Mouse (Mus musculus) midbrain, embryonic 13.5 days (tissue): ENCODE measurements around the gene Krt16. TPM values are rescaled to one million over a fixed set of nuclear protein-coding genes. Genes with fewer than 3 reads are reported as not detected.

ENCODE experiments used
- polyA plus RNA-seq: library from polyadenylated mRNA; unstranded; fragments of >200 nt; fragmentation: Nextera tagmentation; extraction: Ambion mirVana; gene quantifications from 2 replicates; pipeline ENCODE4 v1.2.1, GENCODE M21; 2015

Gene Krt16
- polyA plus RNA-seq, 1 experiment from 2014 or later = not detected

Other genes starting within 250 kb of the Krt16 start
- not detected in 2 replicates for gene Krt33a, start 232.7 kb downstream of the Krt16 start, polyA plus RNA-seq
- not detected in 2 replicates for gene Krt33b, start 219.0 kb downstream of the Krt16 start, polyA plus RNA-seq
- not detected in 2 replicates for gene Krt34, start 207.3 kb downstream of the Krt16 start, polyA plus RNA-seq
- gene Krt31, start 198.4 kb downstream of the Krt16 start, polyA plus RNA-seq = not detected in 2 replicates
- gene Krt32, start 160.7 kb downstream of the Krt16 start, polyA plus RNA-seq = not detected in 2 replicates
- gene Krt35, start 152.7 kb downstream of the Krt16 start, polyA plus RNA-seq = not detected in 2 replicates
- not detected in 2 replicates for gene Krt36, start 143.3 kb downstream of the Krt16 start, polyA plus RNA-seq
- gene Krt13, start 127.3 kb downstream of the Krt16 start, polyA plus RNA-seq = 0.22 TPM in 1 of 2 replicates, not detected in the other
- gene Krt15, start 113.0 kb downstream of the Krt16 start, polyA plus RNA-seq = 0.41 and 0.98 TPM in 2 replicates
- gene Krt19, start 100.2 kb downstream of the Krt16 start, polyA plus RNA-seq = 0.86 and 1.4 TPM in 2 replicates
- not detected in 2 replicates for gene Krt9, start 55.7 kb downstream of the Krt16 start, polyA plus RNA-seq
- 0.15 and 0.22 TPM in 2 replicates for gene Krt14, start 41.4 kb downstream of the Krt16 start, polyA plus RNA-seq
- not detected in 2 replicates for gene Krt17, start 12.1 kb upstream of the Krt16 start, polyA plus RNA-seq
- gene Krt42, start 21.0 kb upstream of the Krt16 start, polyA plus RNA-seq = not detected in 2 replicates
- 1,443 and 1,564 TPM in 2 replicates for gene Eif1, start 71.0 kb upstream of the Krt16 start, polyA plus RNA-seq
- 1.2 and 2.5 TPM in 2 replicates for gene Gast, start 85.5 kb upstream of the Krt16 start, polyA plus RNA-seq
- gene Hap1, start 107.2 kb upstream of the Krt16 start, polyA plus RNA-seq = 137 and 168 TPM in 2 replicates
- 69.2 and 70.5 TPM in 2 replicates for gene Jup, start 148.9 kb upstream of the Krt16 start, polyA plus RNA-seq
- 13.7 and 16.8 TPM in 2 replicates for gene P3h4, start 165.9 kb upstream of the Krt16 start, polyA plus RNA-seq
- gene Fkbp10, start 166.8 kb upstream of the Krt16 start, polyA plus RNA-seq = 16.4 and 19.9 TPM in 2 replicates
- 99.3 and 101 TPM in 2 replicates for gene Nt5c3b, start 192.9 kb upstream of the Krt16 start, polyA plus RNA-seq
- 0.85 and 1.2 TPM in 2 replicates for gene Klhl10, start 193.0 kb upstream of the Krt16 start, polyA plus RNA-seq
- 12.9 and 13.1 TPM in 2 replicates for gene Klhl11, start 223.8 kb upstream of the Krt16 start, polyA plus RNA-seq